Mouse (Mus musculus) kidney, adult 9 months (tissue): ENCODE results near the gene 1700018F24Rik.
A peak's percentile ranks its signal among the peaks of the same experiment; 100 is the strongest.
"Not testable (repeated sequence)": the region's sequence is repeated elsewhere in the genome, so short reads cannot be mapped to it uniquely, and the experiment has no call there.

ENCODE experiments used
- DNase-seq: peaks from one replicate; pipeline ENCODE4 v3.0.0; 2022

1700018F24Rik gene

GRCm38 (mm10) chr5:145083201-145083600 lies 40.4 kb downstream of the 1700018F24Rik start:
- not testable (repeated sequence) for DNase-seq

- DNase-seq, result peak; percentile 95
Observed at GRCm38 (mm10) chr5:145083632-145084451, 41.1 kb downstream of the 1700018F24Rik start, which contains the start of the genes Arpc1a and Kpna7. Arpc1a (plus strand) TSS chr5:145083830. Kpna7 (minus strand) TSS chr5:145084030.

- DNase-seq, result no peak
Observed at GRCm38 (mm10) chr5:145084822-145085221, 42.0 kb downstream of the 1700018F24Rik start.

- DNase-seq, result no peak
Observed at GRCm38 (mm10) chr5:145088186-145088585, 45.4 kb downstream of the 1700018F24Rik start.

- DNase-seq, result no peak
Observed at GRCm38 (mm10) chr5:145089878-145090277, 47.1 kb downstream of the 1700018F24Rik start.
